Mouse (Mus musculus): ENCODE measurements around the gene Reln.
A peak's percentile ranks its signal among the peaks of the same experiment; 100 is the strongest.

The Reln gene

DNA sequence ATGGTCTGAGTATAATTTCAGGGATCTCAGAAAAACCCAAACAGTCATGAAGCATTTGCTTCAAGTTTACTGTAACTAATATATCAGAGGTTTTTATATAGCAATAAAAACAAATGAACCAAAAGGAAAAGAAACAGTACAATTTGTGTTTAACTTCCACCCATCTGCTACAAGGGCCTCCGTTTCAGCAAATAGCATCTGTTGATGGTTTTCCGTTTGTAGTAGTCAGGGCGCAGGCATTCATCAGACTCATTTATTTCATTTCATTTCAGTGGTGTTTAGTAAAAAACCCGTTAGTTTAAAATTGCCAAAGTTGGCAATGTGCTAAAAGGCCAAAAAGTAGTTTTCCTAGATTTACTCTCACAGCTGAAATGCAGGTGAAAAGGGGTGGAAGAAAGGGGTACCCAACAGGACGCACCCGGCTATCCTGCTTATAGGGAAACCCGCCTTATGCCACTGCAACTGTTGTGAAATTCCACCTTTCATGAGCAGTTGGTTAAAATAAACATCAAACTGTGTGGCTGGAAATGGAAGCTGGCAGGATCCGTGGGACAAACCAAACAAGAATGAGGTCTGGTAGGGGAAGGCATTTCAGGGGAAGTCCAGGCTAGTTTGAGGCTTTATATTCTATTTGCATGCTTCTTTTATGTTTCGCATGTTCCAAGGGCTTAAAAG lies 237.6 kb downstream of the Reln start:
- no peak for DNase-seq

DNA sequence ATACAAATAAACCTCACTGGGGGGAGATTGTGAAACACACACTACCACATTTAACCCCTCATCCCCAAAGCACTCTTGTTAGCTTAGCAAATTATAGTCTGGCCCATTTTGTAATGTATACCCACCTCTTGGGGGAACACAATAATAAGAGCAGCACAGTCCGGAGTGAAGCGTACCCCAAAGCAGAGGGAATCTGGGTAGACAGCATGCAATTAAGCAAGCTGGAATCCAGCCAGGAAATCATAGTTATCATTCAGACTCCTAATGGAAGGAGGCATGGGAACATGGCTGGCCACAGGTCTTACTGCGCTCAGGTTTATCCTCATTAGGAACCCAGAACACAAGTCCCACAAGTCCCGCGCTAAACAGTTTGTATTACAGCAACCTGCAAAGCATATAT lies 249.5 kb downstream of the Reln start:
- no peak for DNase-seq

DNA sequence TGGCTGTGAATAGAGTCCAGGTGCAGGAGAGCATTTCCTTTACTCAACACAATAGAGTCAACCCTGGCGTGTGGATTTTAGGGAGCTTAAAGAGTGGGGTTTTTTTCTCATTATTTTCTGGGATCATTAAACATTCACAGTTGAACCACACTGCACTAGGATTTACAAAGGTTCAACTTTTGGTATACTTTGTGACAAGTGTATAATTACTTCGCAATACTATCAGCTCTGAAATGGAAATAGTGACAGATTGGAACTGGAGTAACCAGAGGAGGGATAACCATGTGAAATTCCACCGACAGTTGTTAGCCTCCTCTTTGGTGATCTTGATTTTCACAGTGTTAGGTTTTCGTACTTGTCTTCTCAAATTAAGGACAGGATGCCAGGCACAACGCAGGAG lies 250.5 kb downstream of the Reln start:
- no peak for DNase-seq

DNA sequence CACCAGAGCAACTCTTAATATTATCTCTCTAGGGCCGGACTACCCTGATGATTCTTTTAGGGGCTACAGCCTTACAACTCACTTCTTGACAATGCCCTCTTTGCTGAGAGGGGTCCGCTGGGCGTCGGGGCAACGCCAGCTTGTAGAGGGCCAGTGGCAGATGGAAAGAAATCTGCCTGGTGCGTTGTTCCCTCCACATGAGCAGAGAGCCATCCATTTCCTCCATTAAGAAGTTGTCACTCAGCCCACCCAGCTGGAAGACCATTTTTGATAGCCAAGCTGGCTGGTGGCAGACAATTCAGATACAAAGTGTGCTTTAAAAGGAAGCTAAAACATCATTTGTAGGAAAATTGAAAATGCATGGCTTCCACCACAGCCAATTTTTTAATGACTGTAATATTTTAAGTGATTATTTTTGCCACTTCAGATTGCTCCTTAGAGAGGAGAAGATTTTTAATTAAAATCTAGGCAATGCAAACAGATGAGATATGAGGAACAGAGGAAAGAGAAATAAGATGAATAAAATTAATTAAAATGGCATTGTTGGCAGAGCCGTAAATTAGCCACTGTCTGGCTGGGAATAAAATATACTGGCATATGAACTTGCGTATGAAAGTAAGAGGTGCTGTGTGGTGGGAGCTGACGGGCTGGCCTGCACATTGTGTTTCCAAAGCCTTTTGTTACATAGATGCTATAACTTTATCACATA lies 251.2 kb downstream of the Reln start:
- DNase-seq = no peak

DNA sequence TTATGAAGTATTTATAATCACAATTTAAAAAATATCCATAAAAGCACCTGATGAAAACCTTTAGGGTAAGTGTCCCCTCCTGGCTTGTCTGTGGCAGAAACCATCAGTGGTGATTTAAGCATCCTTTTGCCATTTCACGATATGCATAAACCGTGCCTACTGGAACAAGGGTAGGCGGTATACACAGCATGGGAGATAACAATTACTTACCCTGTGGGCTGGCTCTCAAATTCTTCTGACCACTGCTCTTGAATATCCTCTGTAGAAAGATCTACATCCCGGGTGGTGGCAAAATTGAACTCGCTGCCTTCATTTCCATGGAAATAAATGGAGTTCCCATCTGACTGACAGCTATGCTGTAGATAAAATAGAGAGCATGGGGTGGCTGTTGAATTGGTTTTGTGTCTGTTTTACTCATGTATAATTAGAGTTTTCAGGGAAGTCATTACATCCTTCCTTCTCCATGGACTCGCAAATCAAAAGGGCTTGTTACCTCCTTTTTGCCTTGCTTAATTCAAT lies 264.0 kb downstream of the Reln start:
- DNase-seq = no peak

DNA sequence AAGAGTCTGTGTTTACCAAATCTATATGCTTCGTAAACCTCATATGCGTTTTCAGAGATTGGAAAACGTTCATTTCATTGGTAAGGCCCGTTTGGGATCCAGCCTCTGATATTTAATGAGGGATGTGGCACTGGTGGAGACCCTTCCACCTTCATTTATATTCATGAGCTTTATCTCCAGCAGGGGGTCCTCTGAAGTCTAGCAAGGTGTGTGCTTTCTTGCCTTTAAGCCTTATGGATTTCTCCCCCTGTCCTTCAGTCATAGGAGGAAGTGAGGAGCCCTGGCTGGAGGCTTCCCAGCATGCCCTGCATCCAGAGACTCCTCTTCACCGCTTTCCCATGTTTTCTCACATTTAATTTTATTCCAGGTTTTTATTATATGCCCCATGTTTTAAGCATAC lies 269.5 kb downstream of the Reln start:
- no peak for DNase-seq

DNA sequence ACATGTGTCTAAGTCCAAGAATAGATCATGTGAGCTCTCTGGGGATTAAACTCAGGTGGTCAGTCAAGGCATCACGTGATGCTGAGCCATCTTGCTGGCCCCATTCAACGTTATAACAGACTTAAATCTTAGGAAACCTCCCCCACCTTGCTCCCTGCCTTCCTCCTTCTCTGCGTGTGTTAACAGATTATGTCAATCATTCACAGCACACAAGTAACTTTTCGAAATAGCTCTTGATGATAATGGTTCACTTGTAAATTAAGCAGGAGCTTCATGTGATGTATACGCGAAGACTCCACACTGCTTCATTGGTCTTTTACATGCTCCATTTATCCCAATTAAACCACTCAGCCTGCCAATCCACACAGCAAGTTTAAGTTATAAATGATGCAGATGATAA lies 271.9 kb downstream of the Reln start:
- DNase-seq = no peak

DNA sequence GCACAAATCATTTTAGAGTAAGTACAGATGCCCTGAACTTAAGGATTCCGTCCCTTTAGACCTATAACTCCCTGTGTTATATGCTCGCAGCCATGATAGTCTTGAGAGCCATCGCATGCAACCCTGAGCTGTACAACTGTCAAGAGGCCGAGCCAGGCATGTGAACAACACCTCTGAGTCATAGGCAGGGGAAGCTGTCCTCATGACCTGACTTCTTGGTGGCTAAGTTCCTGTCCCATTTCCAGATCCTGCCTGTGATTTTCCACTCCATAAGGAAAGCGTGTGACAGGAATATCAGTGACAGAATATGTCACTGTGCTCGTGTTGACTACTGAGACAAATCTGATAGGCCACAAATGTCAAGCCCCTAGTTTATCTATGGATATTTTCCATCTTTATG lies 285.3 kb downstream of the Reln start:
- DNase-seq = no peak

DNA sequence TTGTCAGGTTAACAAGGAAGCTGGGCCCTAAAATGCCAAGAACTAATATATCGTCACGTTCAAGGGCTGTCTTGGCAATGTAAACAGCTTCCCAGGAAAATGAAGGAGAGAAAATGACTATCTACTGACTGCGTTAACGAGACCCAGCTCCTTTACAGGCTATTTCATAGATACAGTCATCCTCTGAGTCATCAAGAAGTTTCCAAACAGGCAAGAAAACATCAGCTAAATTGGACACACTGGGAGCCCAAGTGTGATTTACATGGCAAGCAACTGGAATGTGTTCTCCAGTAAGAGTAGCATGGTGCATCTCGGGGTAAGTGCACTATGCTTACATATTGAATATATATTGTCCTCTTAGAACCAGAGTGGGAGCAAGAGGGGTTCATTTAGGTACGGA lies 302.7 kb downstream of the Reln start:
- no peak for DNase-seq

DNA sequence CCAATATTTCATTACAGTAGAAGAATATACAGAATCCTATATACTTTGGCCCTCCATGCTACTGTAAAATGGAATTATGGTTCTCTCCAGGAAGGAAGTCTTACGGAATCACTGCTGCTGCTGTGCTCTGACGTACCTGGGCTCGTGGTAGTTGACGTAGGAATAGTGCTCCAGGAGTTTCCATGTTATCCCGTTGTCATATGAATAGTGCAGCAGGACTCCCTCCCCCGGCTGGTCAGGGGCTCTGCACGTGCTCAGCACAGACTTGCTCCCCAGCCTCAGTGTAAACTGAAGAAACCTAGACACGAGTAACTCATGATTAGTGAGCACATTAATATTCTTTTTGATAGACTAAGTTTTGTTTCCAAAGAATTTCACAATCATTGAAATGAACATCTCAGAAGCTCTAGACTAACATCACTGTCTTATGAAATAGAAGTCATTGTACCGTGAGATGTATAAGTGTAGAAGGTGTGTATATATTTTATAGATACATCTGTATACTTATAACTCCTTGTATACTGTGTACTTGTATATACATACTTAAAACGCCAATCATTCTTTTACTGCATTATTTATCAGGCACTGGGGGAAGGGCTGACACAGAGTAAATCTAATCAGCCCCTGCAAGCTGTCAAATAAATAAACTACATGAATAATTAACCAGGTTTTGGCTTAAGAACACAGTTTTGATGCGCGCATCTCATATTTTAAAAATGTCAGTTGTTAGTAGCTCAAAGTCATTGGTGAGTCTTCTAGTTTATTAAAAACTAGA lies 304.9 kb downstream of the Reln start:
- DNase-seq = no peak

DNA sequence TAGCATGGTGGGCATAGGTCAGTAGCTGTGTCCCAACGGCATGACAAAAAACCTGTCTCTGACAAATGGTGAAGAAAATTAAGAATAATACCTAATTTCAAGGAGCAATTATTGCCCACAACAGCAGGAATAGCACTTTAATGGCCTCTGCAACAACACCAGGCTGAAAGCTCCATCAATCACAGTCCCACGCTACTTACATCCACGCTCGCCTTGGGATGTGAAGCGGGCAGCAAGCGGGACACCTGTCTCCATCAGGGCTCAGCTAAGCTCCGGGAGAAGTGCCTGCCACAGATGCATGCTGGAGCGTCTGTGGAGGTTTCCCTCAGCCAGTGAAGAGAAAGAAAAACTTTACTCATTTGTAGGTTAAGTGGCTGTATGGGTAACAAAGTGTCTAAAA lies 309.3 kb downstream of the Reln start:
- DNase-seq = no peak

DNA sequence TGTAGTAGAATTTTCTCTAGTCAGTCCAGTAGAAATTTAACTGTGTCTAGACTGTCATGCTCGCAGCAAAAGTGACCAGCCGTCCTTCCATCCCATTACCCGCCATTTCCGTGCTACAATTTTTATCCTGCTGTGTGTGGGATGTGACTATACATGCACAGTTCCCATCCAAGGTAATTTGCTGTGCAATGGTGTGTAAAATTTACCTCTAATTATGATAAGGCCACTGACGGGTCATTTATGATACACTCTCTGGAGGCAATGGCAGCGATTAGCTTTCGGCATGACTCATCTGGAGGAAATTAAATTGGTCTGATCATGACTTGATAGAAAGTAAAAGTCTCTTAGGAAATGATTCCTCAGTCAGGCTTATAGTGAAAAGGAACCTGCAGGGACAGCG lies 311.5 kb downstream of the Reln start:
- DNase-seq = no peak

DNA sequence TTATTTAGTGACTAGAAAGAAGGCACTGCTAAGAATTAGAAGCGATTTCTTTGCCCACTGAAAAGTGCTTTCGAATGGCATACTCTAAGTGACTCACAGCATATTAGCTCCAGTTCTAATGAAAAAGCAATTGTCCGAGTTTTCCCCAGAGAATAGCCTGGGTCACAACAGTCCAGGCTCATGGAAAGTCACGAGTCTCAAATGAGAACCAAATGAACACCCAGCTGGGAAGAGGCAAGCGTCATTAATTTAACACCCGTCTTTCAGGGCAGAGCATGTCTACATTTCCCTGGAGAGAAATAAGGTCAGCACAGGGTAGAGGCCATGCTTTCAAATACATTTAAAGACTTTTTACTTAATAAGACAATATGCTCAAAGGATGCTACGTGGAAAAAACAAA lies 312.8 kb downstream of the Reln start:
- no peak for DNase-seq

DNA sequence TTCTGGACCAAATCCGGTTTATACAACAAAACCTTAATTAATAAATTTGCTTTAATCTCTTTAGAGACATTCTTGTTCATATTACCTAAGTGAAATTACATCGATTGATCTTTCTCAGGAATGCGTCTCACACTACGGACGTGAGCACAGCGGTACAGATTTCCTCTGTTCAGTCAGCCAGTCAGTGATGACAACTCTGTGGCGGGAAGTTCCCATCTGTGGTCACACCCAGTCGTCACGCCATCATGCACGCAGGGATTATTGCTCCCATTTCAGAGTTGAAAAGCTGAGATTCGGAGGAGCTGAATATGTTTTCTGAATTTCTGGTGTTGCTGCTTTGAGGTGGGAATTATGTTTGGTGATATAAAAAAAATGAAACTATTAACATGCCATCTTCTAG lies 316.1 kb downstream of the Reln start:
- no peak for DNase-seq

DNA sequence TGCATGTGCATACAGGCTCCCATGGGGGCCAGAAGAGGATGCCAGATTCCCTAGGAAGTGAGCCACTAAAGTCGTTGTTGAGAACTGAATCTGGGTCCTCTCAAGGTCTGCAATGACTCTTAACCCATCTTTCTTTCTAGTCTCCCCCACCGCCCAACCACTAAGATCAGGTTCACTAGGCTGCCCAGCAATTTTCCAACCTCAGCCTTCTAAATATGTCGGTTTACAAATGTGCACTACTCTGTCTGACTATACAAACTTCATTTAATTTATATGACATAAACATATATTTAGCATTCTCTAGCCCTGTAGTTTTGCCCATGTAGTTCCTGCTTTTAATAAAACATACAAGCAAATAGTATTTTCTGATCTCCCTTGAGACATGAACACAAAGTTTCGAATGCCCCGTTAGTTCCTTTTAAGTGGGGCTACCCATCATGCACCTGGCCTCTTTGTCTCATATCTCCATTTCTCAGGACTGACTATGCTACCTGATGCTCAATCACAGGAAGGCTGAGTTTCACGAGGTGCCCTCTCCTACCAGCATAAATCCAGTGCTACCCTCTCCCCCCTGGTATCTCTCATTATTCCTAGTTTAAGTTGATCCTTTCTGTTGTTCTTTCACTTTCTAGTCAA lies 317.1 kb downstream of the Reln start:
- no peak for DNase-seq

DNA sequence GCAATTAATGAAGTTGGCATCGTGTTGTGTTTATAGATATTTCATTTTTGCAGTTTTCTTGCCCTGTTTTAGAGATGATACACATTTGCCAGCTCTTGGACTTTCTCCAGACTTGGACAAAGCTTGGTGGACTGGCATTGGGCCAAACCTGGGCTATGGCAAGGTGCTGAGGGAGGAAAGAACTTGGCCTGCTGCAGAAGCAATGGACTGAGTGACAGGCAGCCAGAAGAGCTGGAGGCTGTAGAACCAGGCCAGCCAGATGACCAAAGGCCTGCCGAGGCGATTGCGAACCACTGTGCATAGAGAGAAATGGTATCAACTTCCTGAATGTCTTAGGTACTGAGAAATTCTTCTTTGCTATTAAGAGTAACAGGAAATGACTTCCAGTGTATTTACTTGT lies 318.8 kb downstream of the Reln start:
- no peak for DNase-seq

DNA sequence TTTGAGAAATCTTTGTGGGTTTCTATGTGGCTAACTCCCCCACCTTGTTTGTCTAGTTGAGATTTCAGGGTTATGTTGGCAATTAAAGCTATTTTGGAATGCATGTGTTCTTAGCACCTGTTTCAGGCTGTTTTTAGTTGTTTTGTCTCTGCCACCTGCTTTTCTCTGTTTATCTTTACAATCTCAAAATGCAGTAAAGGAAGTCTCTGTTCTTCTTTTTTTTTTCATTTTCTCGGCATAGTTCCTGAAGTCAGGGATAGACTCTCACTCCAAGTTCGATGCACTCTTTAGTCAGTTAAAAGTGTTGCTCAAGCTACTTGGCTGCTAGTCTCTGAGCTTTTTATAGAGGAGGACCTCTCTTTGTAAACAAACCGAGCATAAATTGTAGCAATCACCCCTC lies 320.4 kb downstream of the Reln start:
- DNase-seq = no peak

DNA sequence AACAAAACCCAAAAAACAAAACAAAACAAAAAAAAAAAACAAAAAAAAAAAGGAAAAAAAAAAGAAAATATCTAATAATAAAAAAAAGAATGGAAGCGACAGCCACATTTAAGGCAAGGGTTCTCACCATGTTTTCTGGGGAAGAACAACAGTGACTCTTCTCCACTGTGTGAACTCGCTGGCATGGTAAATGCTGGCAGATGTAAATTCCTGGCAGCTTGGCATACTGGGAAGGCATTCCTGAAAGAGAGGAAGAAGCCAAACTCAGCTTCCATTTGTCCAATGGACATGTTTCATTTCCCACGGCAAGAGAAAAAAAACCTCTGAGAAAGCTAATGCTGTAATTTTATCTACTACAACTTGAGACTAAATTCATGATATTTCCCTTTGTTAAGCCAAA lies 326.6 kb downstream of the Reln start:
- DNase-seq = no peak

DNA sequence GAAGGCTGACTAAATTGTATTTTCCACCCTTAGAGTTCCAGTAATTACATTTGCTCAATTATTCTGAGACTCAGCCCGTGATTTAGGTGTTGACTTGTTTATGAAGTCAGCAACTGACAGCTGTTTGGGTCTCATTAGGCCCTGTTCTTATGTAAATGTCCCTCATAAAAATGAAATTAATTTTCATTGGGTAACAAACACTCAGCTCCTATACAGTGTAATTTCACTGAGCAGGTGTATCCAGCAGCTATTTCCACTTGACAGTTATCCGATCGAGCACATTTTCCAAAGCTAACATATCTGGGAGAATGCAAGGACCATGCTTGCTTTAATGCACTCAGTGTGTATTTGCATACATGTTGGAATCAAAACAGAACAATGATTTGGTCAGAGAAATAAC lies 330.0 kb downstream of the Reln start:
- DNase-seq = no peak

DNA sequence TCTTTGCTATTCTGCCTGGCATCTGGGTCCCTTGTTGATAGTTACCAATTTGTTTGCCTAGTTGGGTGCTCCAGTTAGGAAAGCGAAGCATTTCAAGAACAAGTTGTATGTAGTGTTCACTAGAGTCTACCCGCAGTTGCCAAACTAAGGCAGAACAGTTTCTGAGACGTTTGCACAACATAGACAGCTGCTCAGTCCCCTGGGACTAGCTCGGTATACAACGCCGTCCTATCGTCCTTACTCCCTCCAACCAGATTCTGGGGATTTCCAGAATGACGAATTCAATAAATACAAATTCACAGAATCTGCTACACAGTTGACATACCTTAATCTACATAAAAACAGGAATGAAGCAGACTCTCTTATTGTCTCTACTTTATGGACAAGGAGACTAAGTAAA lies 335.4 kb downstream of the Reln start:
- no peak for DNase-seq

DNA sequence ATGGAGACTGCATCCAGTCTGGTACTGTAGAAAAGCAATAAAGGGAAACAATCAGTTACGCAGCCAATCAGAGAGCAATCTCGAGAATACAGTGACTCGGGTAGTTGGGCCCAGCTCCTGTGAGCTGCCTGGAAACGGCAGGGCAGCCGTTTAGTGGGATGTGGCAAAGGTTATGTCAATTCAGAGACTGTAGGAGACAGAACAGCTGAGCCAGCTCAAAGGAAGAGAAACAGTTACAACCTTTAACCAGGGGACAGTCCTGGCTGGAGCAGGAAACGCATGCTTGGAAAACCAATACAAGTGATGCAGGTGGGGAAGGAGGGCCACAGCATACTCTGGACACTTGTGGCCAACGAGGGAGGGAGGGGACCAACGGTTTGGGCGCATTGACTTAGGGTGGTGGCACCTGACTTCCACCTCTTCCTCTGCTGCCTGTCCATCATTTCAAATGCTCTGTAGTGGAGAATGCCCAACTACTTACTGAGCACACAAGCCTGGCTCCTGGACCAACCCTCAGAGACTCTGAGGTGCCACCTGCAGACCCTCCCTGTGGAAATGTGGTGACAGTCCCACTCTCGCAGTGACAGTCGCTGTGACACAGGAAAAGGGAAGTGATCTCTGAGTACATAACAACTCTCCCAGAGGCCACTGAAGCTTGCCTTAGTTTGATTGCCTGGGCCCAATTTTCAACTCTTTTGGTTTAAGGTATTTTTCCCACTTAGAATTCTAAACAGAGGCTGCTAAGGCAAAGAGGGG lies 337.0 kb downstream of the Reln start:
- peak in 1 of 2 experiments; percentile 2 for DNase-seq

DNA sequence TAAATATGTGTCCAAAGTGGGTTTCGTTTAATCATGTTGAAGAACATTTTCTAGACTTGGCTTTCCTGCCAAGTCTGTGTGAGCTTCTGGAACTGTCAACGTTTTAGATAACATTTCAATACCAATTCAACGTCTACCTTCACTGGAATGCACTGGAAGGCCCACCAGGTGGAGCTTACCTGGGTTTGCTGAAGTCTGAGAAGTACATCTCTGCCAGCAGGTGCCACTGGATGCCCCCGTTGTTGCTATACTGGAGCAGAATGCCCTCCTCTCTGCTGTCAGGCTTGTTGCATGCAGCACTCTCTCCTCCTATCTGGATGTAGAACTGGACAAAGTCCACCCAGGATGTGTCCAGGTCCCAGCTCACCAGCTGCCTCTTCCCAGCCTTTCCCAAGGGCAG lies 340.6 kb downstream of the Reln start:
- DNase-seq = no peak

DNA sequence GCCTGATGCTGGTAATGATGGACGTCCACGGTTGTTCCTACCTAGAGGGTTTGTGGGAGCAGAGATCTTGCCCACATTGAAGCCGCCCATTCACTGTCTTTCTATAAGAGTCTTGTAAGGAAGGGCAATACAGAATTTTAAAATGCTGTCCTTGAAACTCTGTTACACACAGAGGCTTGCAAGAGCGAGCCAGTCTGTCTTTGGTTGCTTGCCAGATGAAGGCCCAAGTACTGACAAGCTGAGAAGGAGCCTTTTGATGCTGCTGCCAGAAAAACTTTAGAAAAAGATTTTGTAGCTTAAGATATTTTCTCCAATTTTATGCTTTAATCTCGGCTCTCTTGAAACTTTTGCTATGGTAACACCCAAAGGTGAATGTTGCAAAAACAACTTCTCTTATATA lies 356.8 kb downstream of the Reln start:
- no peak for DNase-seq
